Mouse (Mus musculus) midbrain, embryonic 12.5 days (tissue): ENCODE results near the gene Dnali1. TPM values are rescaled to one million over a fixed set of nuclear protein-coding genes. Genes with fewer than 3 reads are reported as not detected.

ENCODE experiments used
- ATAC-seq: fragments of 200-750 bp; cut with Nextera tagmentation; 2 replicates; pipeline ENCODE4 v1.8.0; 2017; ENCODE audit warnings: low read depth, moderate TSS enrichment, moderate library complexity; ENCODE audit not compliant: low FRiP score
- H3K27ac ChIP-seq: fragments of 300-500 bp; sonication (generic); replicated peaks from 2 replicates; pipeline ENCODE4 v1.5.1; 2016; ENCODE audit warnings: mild to moderate bottlenecking
- H3K27me3 ChIP-seq: fragments of 300-500 bp; sonication (generic); 2 replicates; pipeline ENCODE4 v1.6.1; 2016; ENCODE audit warnings: mild to moderate bottlenecking
- H3K36me3 ChIP-seq: fragments of 300-500 bp; sonication (generic); 2 replicates; pipeline ENCODE4 v1.6.1; 2016
- H3K4me1 ChIP-seq: fragments of 300-500 bp; sonication (generic); 2 replicates; pipeline ENCODE4 v1.6.1; 2016
- H3K4me2 ChIP-seq: fragments of 300-500 bp; sonication (generic); replicated peaks from 2 replicates; pipeline ENCODE4 v1.6.1; 2016; ENCODE audit warnings: mild to moderate bottlenecking, moderate library complexity
- H3K4me3 ChIP-seq: fragments of 300-500 bp; sonication (generic); 2 replicates; pipeline ENCODE4 v1.5.1; 2016; ENCODE audit warnings: mild to moderate bottlenecking
- H3K9ac ChIP-seq: fragments of 300-500 bp; sonication (generic); replicated peaks from 2 replicates; pipeline ENCODE4 v1.6.1; 2016; ENCODE audit warnings: mild to moderate bottlenecking, moderate library complexity
- H3K9me3 ChIP-seq: fragments of 300-500 bp; sonication (generic); 2 replicates; pipeline ENCODE4 v1.6.1; 2016; ENCODE audit warnings: mild to moderate bottlenecking
- WGBS: fragments of 180-500 bp; shearing (Covaris S2); methylation state at CpG from one replicate; pipeline ENCODE4 v1.1.7; 2016; 5-methylcytosine and 5-hydroxymethylcytosine counted together
- polyA plus RNA-seq: library from polyadenylated mRNA; unstranded; fragments of >200 nt; fragmentation: Nextera tagmentation; extraction: Ambion mirVana; gene quantifications from 2 replicates; pipeline ENCODE4 v1.2.1, GENCODE M21; 2016

Dnali1 gene
- polyA plus RNA-seq, 1 experiment from 2014 or later = 0.17 TPM

DNA sequence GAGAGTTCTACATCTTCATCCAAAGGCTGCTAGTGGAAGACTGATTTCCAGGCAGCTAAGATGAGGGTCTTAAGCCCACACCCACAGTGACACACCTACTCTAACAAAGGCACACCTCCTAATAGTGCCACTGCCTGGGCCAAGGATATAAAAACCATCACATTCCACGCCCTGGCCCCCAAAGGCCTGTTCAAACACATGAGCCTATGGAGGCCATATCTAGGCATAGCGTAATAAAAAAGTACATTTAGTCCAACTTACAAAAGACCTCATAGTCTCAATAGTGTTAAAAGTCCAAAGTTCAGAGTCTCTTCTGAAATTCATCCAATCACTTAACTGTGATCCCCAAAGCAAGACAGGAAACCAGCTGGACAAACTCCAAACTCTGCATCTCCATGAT is 13.2 kb upstream of the Dnali1 start:
- Histone ChIP-seq H3K4me2 (no peak overlapping the region), H3K27ac (no peak overlapping the region), H3K9me3 (no peaks in the 10 kb centered on the region), H3K36me3 (peaks cover 24% of the 10 kb centered on the region), H3K4me3 (no peak overlapping the region), H3K27me3 (no peaks in the 10 kb centered on the region), H3K9ac (no peak overlapping the region), H3K4me1 (peaks cover 3% of the 10 kb centered on the region; the same call in 1 of the 2 replicates)
- ATAC-seq = no peak
- WGBS = 96% methylated on average over 2 of the region's 2 CpGs

DNA sequence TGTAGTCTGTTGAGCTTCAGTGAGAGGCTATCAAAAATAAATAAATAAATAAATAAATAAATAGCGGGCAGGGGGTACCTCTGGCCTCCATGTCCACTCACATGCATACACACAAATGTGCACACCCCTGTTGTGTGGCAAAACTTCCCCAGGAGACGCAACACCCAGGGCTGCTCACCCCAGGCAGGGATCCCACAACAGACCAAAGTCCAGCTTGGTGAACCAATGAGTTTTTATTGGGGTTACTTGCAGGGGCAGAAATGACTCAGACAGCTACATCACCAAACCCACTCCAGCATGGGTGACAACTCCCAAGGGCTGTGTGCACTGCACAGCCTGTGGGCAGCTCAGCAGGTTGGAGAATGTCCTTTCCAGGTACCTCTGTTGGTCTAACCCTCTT is 12.2 kb upstream of the Dnali1 start:
- no peaks in the 10 kb centered on the region for H3K4me1 ChIP-seq
- peaks cover 34% of the 10 kb centered on the region for H3K36me3 ChIP-seq
- 85% methylated on average over 2 of the region's 2 CpGs for WGBS

DNA sequence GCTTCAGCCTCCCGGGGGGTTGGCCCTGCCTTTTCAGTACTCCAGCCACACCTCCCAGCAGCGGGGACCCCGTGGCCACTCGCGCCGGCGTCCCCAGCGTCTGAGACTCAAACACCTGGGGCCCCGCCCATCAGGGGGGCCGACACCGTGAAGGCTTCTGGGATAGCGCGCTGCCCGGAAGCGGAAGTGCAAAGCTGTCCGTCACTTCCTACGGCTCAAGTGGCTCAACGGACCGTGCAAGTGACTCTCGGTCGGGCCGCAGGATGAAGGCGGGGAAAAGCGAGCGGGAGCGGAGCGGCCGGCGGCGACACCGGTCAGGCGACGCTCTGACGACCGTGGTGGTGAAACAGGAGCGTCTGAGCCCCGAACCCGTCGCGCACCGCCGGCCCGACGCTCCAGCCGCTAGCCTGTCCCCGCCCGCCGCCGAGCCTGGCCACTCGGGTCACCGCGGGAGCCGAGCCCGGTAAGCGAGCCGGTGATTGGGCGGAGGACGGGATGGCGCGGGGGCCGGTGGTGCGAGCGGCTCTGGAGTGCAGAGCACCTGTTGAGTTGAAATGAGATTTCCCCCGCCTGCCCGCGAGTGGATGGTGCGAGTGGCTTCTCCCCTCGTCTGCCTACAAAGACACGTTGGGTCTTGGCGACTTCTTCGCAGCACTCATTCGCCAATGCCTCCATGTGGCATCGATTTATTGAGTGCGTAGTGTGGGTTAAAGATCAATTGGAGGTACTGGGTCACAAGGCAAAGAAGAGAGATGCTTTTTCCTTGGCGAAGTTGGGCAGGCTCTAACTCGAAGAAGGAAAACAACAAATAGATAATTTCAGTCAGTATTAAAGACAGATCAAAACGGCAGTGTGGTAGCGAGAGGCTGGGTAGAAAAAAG is 1.2 kb upstream of the Dnali1 start, which contains the start of gene Snip1:
TSS of gene Snip1 (plus strand) at position 183 of the 881 bp plus-strand sequence.
- H3K27me3 ChIP-seq = peaks cover 5% of the 10 kb centered on the region
- 1% methylated on average over 78 of the region's 78 CpGs for WGBS
- H3K4me3 ChIP-seq = peak within 1 kb of the TSS; percentile 82
- peak within 1 kb of the TSS; percentile 21 for H3K27ac ChIP-seq
- H3K36me3 ChIP-seq = peaks cover 31% of the 10 kb centered on the region
- ATAC-seq = peak; percentile 93
- peaks cover 18% of the 10 kb centered on the region for H3K4me1 ChIP-seq
- peak within 1 kb of the TSS; percentile 89 for H3K4me2 ChIP-seq
- H3K9ac ChIP-seq = peak within 1 kb of the TSS; percentile 89
- H3K9me3 ChIP-seq = no peaks in the 10 kb centered on the region

More for the DNA sequence above, 12.2 kb upstream of the Dnali1 start:
- Histone ChIP-seq H3K9ac (no peak overlapping the region), H3K27me3 (no peaks in the 10 kb centered on the region), H3K27ac (no peak overlapping the region), H3K4me3 (no peak overlapping the region), H3K9me3 (no peaks in the 10 kb centered on the region), H3K4me2 (no peak overlapping the region)
- no peak for ATAC-seq

DNA sequence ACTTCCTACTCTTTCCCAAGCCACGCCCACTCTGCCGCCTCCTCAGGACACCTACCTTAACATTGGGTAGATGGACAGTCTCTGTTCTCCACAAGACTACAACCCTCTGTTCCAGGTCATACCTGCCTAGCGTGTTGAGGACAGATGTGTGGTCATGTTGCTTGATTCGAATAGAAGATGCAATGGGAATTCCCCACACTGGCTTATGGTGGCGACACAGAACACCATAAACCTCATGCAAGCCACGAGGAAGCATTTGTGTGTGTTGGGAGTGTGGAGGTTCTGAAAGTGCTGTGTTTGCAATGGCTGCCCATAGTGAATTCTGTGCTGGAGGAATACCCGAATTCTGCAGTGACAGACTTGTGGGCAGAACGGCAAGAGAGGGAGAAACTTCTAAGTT is 1.7 kb downstream of the Dnali1 start:
- Histone ChIP-seq H3K9ac (no peak overlapping the region), H3K27ac (no peak overlapping the region), H3K4me3 (no peak overlapping the region), H3K9me3 (no peaks in the 10 kb centered on the region), H3K4me2 (no peak overlapping the region), H3K27me3 (peaks cover 5% of the 10 kb centered on the region), H3K36me3 (peaks cover 2% of the 10 kb centered on the region), H3K4me1 (peaks cover 20% of the 10 kb centered on the region)
- WGBS = 74% methylated on average over 8 of the region's 8 CpGs
- no peak for ATAC-seq

DNA sequence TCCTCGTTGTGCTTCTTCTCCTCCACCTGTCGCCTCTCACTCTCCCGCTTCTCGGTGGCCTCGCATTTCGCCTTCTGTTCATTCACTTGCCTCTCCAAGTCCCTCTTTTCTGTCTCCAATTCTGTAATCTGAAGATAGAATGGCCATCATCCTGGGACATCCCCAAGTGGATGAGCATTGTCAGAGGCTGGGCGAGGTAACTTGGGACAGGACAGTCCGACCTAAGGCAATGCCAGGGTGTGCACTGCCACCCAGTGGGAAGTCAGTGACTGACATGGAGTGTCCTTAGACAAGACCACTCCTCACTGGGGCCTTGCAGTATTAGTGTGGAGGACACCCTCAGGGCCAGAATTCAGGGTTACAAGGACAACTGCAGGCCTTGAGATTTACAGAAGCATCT is 6.5 kb downstream of the Dnali1 start:
- Histone ChIP-seq H3K27me3 (peaks cover 5% of the 10 kb centered on the region), H3K27ac (no peak overlapping the region), H3K9ac (no peak overlapping the region; the same call in 1 of the 2 replicates), H3K4me3 (peak overlapping the region; percentile 22; the same call in 1 of the 2 replicates), H3K9me3 (no peaks in the 10 kb centered on the region), H3K4me2 (peak overlapping the region; percentile 46), H3K36me3 (peaks cover 24% of the 10 kb centered on the region), H3K4me1 (peaks cover 11% of the 10 kb centered on the region; the same call in 1 of the 2 replicates)
- under 1% methylated on average over 8 of the region's 8 CpGs for WGBS
- ATAC-seq = peak; percentile 62; the same call in 1 of the 2 replicates

DNA sequence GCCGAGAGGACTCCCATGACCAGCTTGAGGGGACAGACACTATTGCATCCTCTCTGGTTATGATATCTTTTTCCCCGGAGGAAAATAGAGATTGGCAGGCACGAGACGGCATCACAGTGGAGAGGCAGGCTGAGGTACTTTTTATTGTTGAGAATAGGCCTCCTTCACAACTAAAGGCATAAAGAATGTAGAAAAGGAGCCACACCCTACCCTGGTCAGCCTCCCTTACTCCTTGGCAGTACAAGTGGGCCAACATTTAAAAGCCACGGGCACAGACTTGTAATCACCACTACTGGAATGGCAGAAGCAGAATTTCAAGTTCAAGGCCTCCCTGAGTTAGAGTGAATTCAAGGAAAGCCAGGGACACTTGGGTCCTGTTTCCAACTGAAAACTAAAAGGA is 7.5 kb downstream of the Dnali1 start:
- Histone ChIP-seq H3K9ac (no peak overlapping the region), H3K27ac (no peak overlapping the region), H3K4me1 (peaks cover 11% of the 10 kb centered on the region; the same call in 1 of the 2 replicates), H3K27me3 (no peaks in the 10 kb centered on the region), H3K36me3 (peaks cover 34% of the 10 kb centered on the region), H3K4me2 (no peak overlapping the region), H3K4me3 (no peak overlapping the region), H3K9me3 (no peaks in the 10 kb centered on the region)
- ATAC-seq = no peak
- WGBS = 55% methylated on average over 5 of the region's 5 CpGs

DNA sequence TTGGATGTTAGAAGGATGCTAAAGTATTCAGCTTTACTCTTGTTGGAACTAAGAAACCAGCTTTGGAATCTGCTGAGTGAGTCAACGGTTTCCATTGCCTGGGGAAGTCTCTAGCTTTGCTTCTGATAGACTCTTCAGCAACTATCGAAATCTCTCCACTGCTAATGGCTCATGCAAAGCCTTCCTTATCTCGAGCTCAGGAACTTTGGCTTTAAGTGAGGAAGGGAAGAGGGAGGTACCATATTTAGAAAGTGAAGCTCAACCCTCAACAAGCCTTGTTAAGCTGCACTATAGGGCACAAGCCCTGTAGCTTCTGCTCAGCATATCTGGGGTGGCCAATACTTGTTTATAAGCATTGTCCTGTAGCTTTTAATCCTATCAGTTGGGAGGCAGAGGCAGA is 8.2 kb downstream of the Dnali1 start:
- Histone ChIP-seq H3K4me1 (peaks cover 11% of the 10 kb centered on the region; the same call in 1 of the 2 replicates), H3K9ac (no peak overlapping the region), H3K27ac (no peak overlapping the region), H3K36me3 (peaks cover 41% of the 10 kb centered on the region), H3K27me3 (no peaks in the 10 kb centered on the region), H3K4me3 (no peak overlapping the region), H3K9me3 (no peaks in the 10 kb centered on the region), H3K4me2 (no peak overlapping the region)
- no peak for ATAC-seq
- WGBS = 57% methylated on average over 3 of the region's 3 CpGs

DNA sequence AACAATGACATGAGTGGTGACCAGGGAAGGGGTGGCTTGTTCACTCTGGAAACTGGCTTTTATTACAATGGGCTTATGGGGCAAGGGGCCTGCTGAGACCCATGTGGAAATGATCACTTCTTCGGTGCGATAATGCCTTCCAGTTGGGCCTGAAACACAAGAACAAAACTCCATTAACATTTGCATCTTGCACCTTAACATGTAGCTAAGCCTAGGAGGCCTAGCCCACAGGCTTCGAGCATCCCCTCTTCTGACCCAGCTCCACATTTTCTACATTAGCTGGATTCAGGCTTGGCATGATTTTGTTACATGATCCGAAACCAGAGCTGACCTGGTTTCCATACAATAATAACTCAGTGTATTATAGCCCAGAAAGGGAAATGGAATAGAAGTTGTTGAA is 9.0 kb downstream of the Dnali1 start:
- Histone ChIP-seq H3K4me2 (no peak overlapping the region), H3K4me3 (no peak overlapping the region), H3K9ac (no peak overlapping the region), H3K27me3 (no peaks in the 10 kb centered on the region), H3K4me1 (peaks cover 11% of the 10 kb centered on the region; the same call in 1 of the 2 replicates), H3K36me3 (peaks cover 47% of the 10 kb centered on the region), H3K27ac (no peak overlapping the region), H3K9me3 (no peaks in the 10 kb centered on the region)
- ATAC-seq = no peak
- 87% methylated on average over 4 of the region's 4 CpGs for WGBS

DNA sequence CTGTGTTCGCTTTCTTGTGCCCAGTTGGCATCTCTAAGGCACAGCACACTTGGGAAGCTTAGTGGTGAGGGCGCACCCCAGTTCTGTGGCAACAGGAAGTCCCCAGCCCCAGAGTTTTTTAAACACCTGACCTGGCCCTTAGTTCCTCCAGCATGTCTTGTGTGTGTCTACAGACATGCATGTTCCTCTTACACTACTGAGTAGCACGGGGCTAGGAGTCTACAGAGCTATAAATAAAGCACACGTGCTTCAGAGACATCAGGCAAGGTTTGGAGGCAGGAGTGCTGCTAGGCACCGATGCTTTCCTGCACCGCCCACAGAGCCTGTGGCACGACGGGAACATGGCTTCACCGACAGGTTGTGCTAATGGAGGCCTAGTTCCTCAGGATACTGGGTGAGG is 10.1 kb downstream of the Dnali1 start:
- no peak for ATAC-seq
- Histone ChIP-seq H3K9me3 (no peaks in the 10 kb centered on the region), H3K4me1 (peaks cover 11% of the 10 kb centered on the region; the same call in 1 of the 2 replicates), H3K4me3 (no peak overlapping the region), H3K27me3 (no peaks in the 10 kb centered on the region), H3K27ac (no peak overlapping the region), H3K4me2 (no peak overlapping the region), H3K36me3 (peaks cover 57% of the 10 kb centered on the region), H3K9ac (no peak overlapping the region)
- whole genome bisulfite sequencing = 92% methylated on average over 9 of the region's 9 CpGs

DNA sequence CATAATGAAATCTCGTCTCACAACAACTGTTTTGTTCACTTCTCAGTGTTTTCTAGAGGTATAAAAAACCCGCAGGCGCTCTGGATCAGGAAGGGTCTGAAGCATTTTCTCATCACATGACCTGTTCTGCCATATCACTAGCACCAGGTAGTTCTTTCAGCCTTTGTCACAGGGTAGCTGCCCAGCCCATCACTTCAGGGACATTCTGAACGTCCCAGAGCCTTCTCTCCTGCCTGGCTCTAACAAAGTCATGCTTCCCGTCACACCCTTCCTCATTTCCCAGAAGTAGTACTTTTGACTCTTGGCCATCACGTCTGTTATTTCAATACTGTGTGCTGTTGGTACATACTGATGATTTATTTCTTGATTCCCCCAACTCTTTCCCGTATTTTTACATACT is 21.0 kb downstream of the Dnali1 start:
- Histone ChIP-seq H3K4me2 (no peak overlapping the region), H3K4me1 (no peaks in the 10 kb centered on the region), H3K36me3 (peaks cover 95% of the 10 kb centered on the region), H3K9me3 (no peaks in the 10 kb centered on the region), H3K27ac (no peak overlapping the region), H3K27me3 (no peaks in the 10 kb centered on the region), H3K4me3 (no peak overlapping the region), H3K9ac (no peak overlapping the region)
- no peak for ATAC-seq
- WGBS = 89% methylated on average over 7 of the region's 7 CpGs

DNA sequence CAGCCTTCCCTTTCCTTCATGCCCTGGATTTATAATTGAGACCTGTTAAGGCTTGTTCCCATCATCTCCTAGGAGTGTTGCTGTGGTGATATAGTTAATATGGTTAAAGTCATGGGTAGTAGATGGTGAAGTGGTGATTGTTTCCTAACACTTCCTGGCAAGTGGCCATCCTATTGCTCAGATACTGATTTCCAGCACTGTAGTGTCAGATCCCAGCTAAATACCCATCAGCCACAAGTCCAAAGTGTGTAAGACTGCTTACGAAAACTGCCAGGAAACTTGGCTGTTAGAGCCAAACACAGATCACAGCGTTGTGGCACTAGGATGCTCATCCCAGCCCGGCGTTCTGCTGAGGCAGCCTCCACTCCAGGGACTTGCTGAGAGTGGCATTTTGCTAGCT is 31.2 kb downstream of the Dnali1 start:
- no peak for ATAC-seq
- no peak overlapping the region for H3K4me2 ChIP-seq
- no peaks in the 10 kb centered on the region for H3K9me3 ChIP-seq
- H3K4me3 ChIP-seq = no peak overlapping the region
- peaks cover 45% of the 10 kb centered on the region for H3K36me3 ChIP-seq
- H3K27me3 ChIP-seq = no peaks in the 10 kb centered on the region
- 98% methylated on average over 4 of the region's 4 CpGs for WGBS
- peaks cover 13% of the 10 kb centered on the region for H3K4me1 ChIP-seq
- H3K27ac ChIP-seq = no peak overlapping the region
- H3K9ac ChIP-seq = no peak overlapping the region

DNA sequence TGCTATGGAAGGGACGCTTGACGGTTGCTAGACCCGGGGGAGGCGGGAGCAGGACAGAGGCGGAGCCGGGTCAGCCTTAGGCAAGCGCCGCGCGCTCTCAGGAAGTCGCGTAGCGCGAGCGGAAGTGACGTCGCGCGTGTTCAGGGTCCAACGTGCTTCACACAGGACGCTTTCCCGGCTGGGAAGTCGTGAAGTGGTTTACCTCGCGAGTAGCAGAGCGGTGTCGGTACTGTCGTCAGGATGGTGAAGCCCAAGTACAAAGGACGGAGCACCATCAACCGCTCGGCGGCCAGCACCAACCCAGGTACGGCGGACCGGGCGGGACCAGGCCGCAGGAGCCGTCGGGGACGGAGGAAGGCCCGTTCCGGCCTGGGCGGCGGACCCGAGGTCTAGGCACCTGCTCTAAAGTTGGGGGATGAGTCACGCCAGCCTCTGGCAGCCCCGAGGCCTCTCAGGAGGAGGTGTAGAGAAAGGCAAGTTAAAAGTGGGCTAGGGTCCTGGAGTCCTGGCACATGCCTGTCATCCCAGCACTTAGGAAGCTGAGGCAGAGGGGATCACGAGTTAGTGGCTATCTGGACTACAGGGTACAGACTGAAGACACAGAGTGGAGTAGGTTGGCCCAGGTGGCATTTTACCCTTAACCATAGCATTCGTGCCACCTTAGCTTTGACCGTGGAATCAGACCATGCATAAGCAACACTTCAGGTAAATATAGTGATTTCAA is 35.5 kb downstream of the Dnali1 start:
- ATAC-seq = peak; percentile 98
- peak overlapping the region; percentile 6; the same call in 1 of the 2 replicates for H3K27ac ChIP-seq
- 1% methylated on average over 50 of the region's 50 CpGs for WGBS

More for the DNA sequence above, 35.5 kb downstream of the Dnali1 start:
- Histone ChIP-seq H3K9me3 (no peaks in the 10 kb centered on the region), H3K9ac (peak overlapping the region; percentile 92), H3K4me2 (peak overlapping the region; percentile 99), H3K36me3 (peaks cover 9% of the 10 kb centered on the region), H3K4me1 (peaks cover 13% of the 10 kb centered on the region), H3K4me3 (peak overlapping the region; percentile 97), H3K27me3 (peaks cover 5% of the 10 kb centered on the region; the same call in 1 of the 2 replicates)
